Mouse (Mus musculus) kidney, adult 2 months (tissue): ENCODE results near the gene Cers6. TPM values are rescaled to one million over a fixed set of nuclear protein-coding genes. Genes with fewer than 3 reads are reported as not detected.

Experiments used
- DNase-seq: peaks from one replicate; pipeline ENCODE4 v3.0.0; 2021
- H3K27ac ChIP-seq: fragments of 200-500 bp; 2 replicates; pipeline ENCODE4 v1.5.1; 2012; ENCODE audit warnings: low read depth, low read length, control low read depth, inconsistent platforms; ENCODE audit not compliant: insufficient read depth
- H3K27me3 ChIP-seq: fragments of 200-500 bp; replicated peaks from 2 replicates; pipeline ENCODE4 v1.6.1; 2012; ENCODE audit warnings: mild to moderate bottlenecking, moderate library complexity, low read length, inconsistent platforms; ENCODE audit not compliant: control insufficient read depth, insufficient read depth
- H3K36me3 ChIP-seq: fragments of 200-500 bp; 2 replicates; pipeline ENCODE4 v1.6.1; 2012; ENCODE audit warnings: mild to moderate bottlenecking, moderate library complexity, low read length, inconsistent platforms; ENCODE audit not compliant: control insufficient read depth, insufficient read depth
- H3K4me1 ChIP-seq: fragments of 200-500 bp; 2 replicates; pipeline ENCODE4 v1.6.1; 2011; ENCODE audit warnings: low read length; ENCODE audit not compliant: control insufficient read depth, insufficient read depth
- H3K4me3 ChIP-seq: fragments of 200-500 bp; 2 replicates; pipeline ENCODE4 v1.5.1; 2011; ENCODE audit warnings: mild to moderate bottlenecking, low read depth, low read length, control low read depth; ENCODE audit not compliant: insufficient read depth
- CTCF ChIP-seq: fragments of 200-500 bp; conservative IDR thresholded peaks from 2 replicates; pipeline ENCODE4 v1.5.1; 2011; ENCODE audit warnings: low read depth, mild to moderate bottlenecking, control low read depth, low read length, moderate library complexity, mixed read lengths; ENCODE audit not compliant: insufficient read depth, insufficient read length
- POLR2A ChIP-seq: fragments of 200-500 bp; IDR thresholded peaks from one replicate; pipeline ENCODE4 v1.6.1; 2011; ENCODE audit warnings: low read depth, low read length, control low read depth
- WGBS: fragments of 180-500 bp; shearing (Covaris S2); methylation state at CpG from one replicate; pipeline ENCODE4 v1.1.7; 2018; 5-methylcytosine and 5-hydroxymethylcytosine counted together
- polyA plus RNA-seq: library from polyadenylated mRNA; depleted of rRNA; stranded (reverse); fragments of >200 nt; gene quantifications from 2 replicates; pipeline ENCODE4 v1.2.3, GENCODE M21; 2012

Gene Cers6
- polyA plus RNA-seq, 1 experiment, result 11.1 TPM

DNA sequence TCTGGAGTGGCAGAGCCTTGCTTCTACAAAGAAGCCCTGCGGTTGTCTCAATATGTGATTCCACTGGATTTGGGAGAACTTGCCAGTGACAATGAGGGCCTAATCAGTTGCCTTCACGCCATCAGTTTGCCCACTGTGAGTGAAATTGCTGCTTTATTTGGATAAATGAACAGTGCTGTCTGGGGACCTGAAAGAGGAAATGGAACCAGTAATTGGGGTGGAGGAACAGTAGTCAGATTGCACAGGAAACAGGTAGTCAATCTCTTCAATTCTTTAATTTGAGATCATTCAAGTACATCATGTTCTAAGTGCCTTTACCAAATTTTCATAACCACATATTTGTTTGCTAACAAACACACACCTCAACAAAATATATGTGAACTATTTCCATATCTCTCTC, 92.4 kb downstream of the Cers6 start:
- H3K27ac ChIP-seq, result no peak overlapping the region
- WGBS, result 95% methylated on average over 2 of the region's 2 CpGs
- H3K4me1 ChIP-seq, result peaks cover 10% of the 10 kb centered on the region; the same call in 1 of the 2 replicates
- H3K4me3 ChIP-seq, result no peak overlapping the region
- no peaks in the 10 kb centered on the region for H3K36me3 ChIP-seq
- TF ChIP-seq POLR2A, result no peak
- TF ChIP-seq CTCF, result no peak
- DNase-seq, result no peak
- no peaks in the 10 kb centered on the region for H3K27me3 ChIP-seq

DNA sequence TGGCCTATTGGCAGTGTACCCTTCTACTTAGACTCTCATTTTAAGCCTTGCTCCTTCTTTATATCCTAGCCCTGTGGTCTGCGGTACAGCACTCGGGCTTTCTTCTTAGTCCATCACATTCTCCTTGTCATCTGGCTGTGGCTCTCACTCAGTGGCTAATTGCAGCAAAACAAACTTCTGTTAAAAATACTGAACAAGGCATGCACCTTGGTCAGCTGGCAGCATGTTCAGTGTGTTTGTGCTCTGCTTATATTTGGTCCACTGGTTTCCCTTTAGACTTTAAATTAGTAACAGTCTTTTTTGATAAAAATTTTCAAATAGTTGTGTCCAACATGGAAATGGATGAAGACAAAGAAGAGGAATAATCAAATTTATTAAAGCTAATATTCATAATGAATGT, 94.3 kb downstream of the Cers6 start:
- WGBS, result 84% methylated on average over 2 of the region's 2 CpGs
- no peak for TF ChIP-seq CTCF
- no peak for TF ChIP-seq POLR2A
- H3K27me3 ChIP-seq, result no peaks in the 10 kb centered on the region
- peaks cover 10% of the 10 kb centered on the region; the same call in 1 of the 2 replicates for H3K4me1 ChIP-seq
- DNase-seq, result peak; percentile 72
- no peaks in the 10 kb centered on the region for H3K36me3 ChIP-seq
- H3K27ac ChIP-seq, result peak overlapping the region; percentile 79
- H3K4me3 ChIP-seq, result no peak overlapping the region

DNA sequence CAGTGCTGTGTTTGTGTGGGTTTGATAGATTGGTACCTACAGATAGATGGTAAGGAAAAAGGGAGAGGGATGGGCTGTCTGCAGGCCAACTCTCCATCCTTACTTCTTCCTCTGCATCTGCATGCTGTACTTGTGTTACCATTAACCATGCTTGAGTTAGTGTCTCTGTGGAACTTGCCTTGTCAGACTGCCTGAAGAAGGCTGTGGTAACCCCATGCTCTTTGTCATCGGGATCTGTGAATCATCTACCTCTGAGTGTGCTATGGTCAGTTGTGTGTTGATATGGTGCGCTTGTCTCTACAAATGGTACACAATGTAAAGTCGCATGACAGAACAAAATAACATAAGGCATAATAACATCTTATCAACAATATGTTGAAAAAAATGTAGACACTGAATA, 94.9 kb downstream of the Cers6 start:
- TF ChIP-seq CTCF (no peak), POLR2A (no peak)
- Histone ChIP-seq H3K27me3 (no peaks in the 10 kb centered on the region), H3K27ac (no peak overlapping the region), H3K36me3 (no peaks in the 10 kb centered on the region), H3K4me1 (peaks cover 8% of the 10 kb centered on the region; the same call in 1 of the 2 replicates), H3K4me3 (no peak overlapping the region)
- DNase-seq, result peak; percentile 70
- 74% methylated on average over 3 of the region's 3 CpGs for WGBS

DNA sequence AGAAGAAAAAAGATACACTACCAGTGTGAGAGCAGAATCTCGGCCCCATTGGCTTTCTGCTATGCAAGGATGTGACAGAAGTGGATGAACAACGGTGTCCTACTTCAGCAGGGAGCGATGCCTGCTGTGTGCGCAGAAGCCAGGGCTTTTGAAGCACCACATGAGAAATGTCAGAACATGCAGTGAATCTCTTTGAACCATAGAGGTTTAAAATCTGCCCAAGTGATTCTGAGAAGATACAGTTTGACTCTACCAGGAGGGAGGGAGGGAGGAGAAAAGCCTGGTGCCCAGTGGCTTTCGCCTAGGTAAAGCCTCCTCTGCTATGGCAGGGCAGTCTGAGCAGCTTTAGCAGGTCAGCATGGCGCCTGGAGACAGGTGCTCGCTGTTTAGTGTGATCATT, 96.6 kb downstream of the Cers6 start:
- no peak for TF ChIP-seq CTCF
- no peak for TF ChIP-seq POLR2A
- no peak for DNase-seq
- WGBS, result 93% methylated on average over 7 of the region's 7 CpGs
- Histone ChIP-seq H3K4me3 (no peak overlapping the region), H3K4me1 (peaks cover 8% of the 10 kb centered on the region; the same call in 1 of the 2 replicates), H3K36me3 (no peaks in the 10 kb centered on the region), H3K27ac (no peak overlapping the region), H3K27me3 (no peaks in the 10 kb centered on the region)

DNA sequence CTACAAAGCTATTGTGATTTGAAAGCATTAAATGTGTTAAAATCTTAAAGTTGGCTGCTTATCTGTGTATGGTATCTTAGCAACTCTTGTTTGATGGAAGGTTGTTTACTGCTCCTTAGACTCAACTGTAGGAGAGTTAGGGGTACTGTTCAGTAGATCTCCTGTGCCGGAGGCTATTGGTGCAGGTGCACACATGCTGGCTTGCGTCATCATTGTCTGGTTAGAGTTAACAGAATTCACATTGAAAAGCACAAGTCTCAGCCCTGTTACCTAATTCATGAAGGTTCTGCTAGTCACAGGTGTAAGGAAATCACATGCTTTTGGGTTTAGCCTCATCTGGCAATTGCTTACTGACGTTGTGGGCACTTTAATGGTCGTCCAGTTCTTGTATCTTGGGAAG, 98.3 kb downstream of the Cers6 start:
- H3K27ac ChIP-seq, result no peak overlapping the region

DNA sequence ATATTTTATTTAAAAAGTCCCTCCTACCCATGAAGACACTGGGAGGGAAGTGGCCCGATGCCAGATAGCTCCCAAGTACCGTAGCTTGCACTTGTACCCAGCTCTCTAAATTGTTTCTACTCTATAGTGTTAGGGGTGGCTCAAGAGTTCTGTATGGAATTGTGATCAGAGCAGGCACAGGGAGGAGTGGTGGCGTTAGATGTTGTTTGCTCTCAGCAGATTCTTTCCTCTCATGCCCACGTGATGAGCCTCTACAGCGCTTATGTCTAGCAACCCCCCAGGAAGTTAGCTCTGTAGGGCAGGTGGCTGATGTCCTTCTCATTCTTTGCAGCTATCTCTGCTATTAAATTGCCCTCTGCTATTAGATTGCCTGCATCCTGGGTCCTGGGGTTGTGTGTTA, 98.8 kb downstream of the Cers6 start:
- H3K4me3 ChIP-seq, result no peak overlapping the region
- H3K27ac ChIP-seq, result no peak overlapping the region
- DNase-seq, result no peak
- H3K27me3 ChIP-seq, result no peaks in the 10 kb centered on the region
- no peaks in the 10 kb centered on the region for H3K36me3 ChIP-seq
- 88% methylated on average over 5 of the region's 5 CpGs for WGBS
- H3K4me1 ChIP-seq, result peaks cover 7% of the 10 kb centered on the region; the same call in 1 of the 2 replicates
- TF ChIP-seq CTCF (no peak), POLR2A (no peak)

More for the DNA sequence above, 98.3 kb downstream of the Cers6 start:
- no peaks in the 10 kb centered on the region for H3K27me3 ChIP-seq
- DNase-seq, result no peak
- TF ChIP-seq CTCF (no peak), POLR2A (no peak)
- 83% methylated on average over 4 of the region's 4 CpGs for WGBS
- peaks cover 8% of the 10 kb centered on the region; the same call in 1 of the 2 replicates for H3K4me1 ChIP-seq
- H3K36me3 ChIP-seq, result no peaks in the 10 kb centered on the region
- no peak overlapping the region for H3K4me3 ChIP-seq

DNA sequence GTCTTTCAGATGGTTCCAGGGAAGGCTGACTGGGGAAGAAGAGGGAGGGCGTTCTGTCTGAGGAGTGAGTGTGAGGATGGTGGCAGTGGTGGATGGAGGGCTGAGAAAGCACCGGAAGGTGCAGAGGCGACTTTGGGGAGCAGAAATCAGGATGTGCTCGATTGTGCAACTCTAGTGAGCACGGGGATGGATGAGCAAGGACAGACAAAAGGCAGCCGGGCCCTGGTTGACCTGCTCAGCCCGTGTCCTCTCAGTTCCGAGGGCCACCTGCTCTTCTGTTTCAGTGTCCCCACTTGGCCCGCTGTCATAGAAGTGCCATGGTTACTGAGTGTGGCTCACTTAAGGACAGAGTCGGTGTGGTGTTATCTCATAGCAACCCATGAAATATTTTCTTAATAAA, 99.4 kb downstream of the Cers6 start:
- WGBS, result 93% methylated on average over 10 of the region's 10 CpGs
- H3K4me3 ChIP-seq, result no peak overlapping the region

DNA sequence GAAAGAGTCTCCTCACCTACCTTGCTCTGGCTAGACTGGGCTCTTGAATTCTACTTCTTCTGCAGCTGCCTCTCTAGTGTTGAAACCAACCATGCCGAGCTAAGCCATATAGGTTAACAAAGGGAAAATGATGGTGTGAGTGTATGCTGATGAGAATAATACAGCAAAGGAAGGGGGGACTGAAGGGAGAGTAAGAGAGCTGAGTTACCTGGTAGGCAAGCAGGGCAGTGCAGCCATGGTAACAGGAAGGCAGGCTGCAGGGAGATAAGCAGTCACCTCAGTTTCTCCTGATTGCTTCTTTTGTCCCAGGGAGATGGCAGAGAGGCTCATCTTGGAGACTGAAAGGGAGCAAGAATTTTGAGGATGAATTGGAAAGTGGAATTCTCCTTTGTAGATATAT, 105.1 kb downstream of the Cers6 start:
- no peaks in the 10 kb centered on the region for H3K27me3 ChIP-seq
- TF ChIP-seq CTCF, result no peak
- no peak for TF ChIP-seq POLR2A
- no peaks in the 10 kb centered on the region for H3K36me3 ChIP-seq
- DNase-seq, result no peak
- 100% methylated on average over 1 of the region's 1 CpGs for WGBS
- no peak overlapping the region for H3K4me3 ChIP-seq
- H3K27ac ChIP-seq, result no peak overlapping the region
- no peaks in the 10 kb centered on the region for H3K4me1 ChIP-seq

More for the DNA sequence above, 99.4 kb downstream of the Cers6 start:
- H3K4me1 ChIP-seq, result peaks cover 2% of the 10 kb centered on the region; the same call in 1 of the 2 replicates
- H3K27ac ChIP-seq, result no peak overlapping the region
- TF ChIP-seq POLR2A (no peak), CTCF (no peak)
- H3K27me3 ChIP-seq, result no peaks in the 10 kb centered on the region
- no peaks in the 10 kb centered on the region for H3K36me3 ChIP-seq
- no peak for DNase-seq
